In genomic region chr7:113131945-113132538, GRCm38 (mm10) we compare ENCODE assay signal across 9 mouse cellular contexts.
DNase-seq lines count a peak whose midpoint lies in the region; ATAC-seq and TF ChIP-seq lines count a peak whose summit lies in the region.
"Had no signal": no experiment of that assay in that cellular context is flagged by ENCODE, and none has a peak within 500 bp of the region (broad histone marks: within the 10 kb centered on the region; RNA-seq: fewer than 3 reads in every experiment).

No protein-coding gene starts in this region.

- DNase-seq in heart, adult 2 months, result peak; percentile 68 to 84
- no peak for DNase-seq in heart, adult 11 months
- peak; percentile 78 for DNase-seq in adrenal gland, postnatal 25 days
- DNase-seq in embryo, embryonic 9.5 days (ENCODE audit: extremely low spot score), result peak; percentile 76
- DNase-seq in heart, postnatal 4 days, result peak; percentile 86
- peak; percentile 76 for DNase-seq in left cerebral cortex, adult 11 months (ENCODE audit: low spot score)
- DNase-seq in splenic B cell, adult 2 months (ENCODE audit: low read depth, low spot score), result peak; percentile 60

- TF ChIP-seq CTCF in heart, adult 2 months (IDR thresholded peaks at IDR 0.05), result peak; percentile 91

- H3K79me2 ChIP-seq in heart, adult 2 months (replicated peaks; ENCODE audit: control insufficient read depth, insufficient read depth, low read length), result no peaks in the 10 kb centered on the region

- H3K27ac ChIP-seq in heart, adult 2 months, result no peak overlapping the region

- H3K9ac ChIP-seq in heart, adult 2 months (ENCODE audit: low read depth, low read length), result no peak overlapping the region

- no peak for TF ChIP-seq POLR2A in heart, adult 2 months (IDR thresholded peaks at IDR 0.05; ENCODE audit: insufficient read depth, low read depth, low read length)

- no peaks in the 10 kb centered on the region for H3K36me3 ChIP-seq in heart, adult 2 months (ENCODE audit: control insufficient read depth, insufficient read depth, low read length)
- no peaks in the 10 kb centered on the region for H3K36me3 ChIP-seq in splenic B cell, adult 2 months (ENCODE audit: control insufficient read depth, insufficient read depth, low read length, poor library complexity, severe bottlenecking)

- intact Hi-C loops in heart, adult 2 months (cut with DNase I), result loop anchor here (1.0 to 5.0 kb wide), 3 partner anchors 212 to 755 kb away; no protein-coding TSS in a partner anchor

- H3K27me3 ChIP-seq in heart, adult 2 months (ENCODE audit: control insufficient read depth, insufficient read depth, low read length), result no peaks in the 10 kb centered on the region
- H3K27me3 ChIP-seq in splenic B cell, adult 2 months (ENCODE audit: control insufficient read depth, insufficient read depth, low read length, poor library complexity, severe bottlenecking), result no peaks in the 10 kb centered on the region; the same call in 1 of the 2 replicates

- no peaks in the 10 kb centered on the region for H3K4me1 ChIP-seq in heart, adult 2 months (ENCODE audit: control insufficient read depth, insufficient read depth, low read length)

- under 1% methylated on average over 6 of the region's 6 CpGs for WGBS in heart, adult 2 months

- no peak overlapping the region for H3K4me3 ChIP-seq in heart, adult 2 months
- H3K4me3 ChIP-seq: myocyte had no signal

- TF ChIP-seq EP300 in heart, adult 2 months (IDR thresholded peaks at IDR 0.05; ENCODE audit: insufficient read depth, low read depth, low read length), result peak; percentile 91; the same call in 1 of the 2 replicates

- ATAC-seq in megakaryocyte-erythroid progenitor cell, adult 5-6 weeks (replicated peaks; ENCODE audit: low FRiP score, low TSS enrichment, poor library complexity, severe bottlenecking), result peak; percentile 81
